Mouse (Mus musculus): ENCODE results near the gene Cfap36. TPM values are rescaled to one million over a fixed set of nuclear protein-coding genes. Genes with fewer than 3 reads are reported as not detected.

Cfap36 gene
- polyA plus RNA-seq, 1 experiment from 2014 or later: 111 TPM

- Histone ChIP-seq H3K4me1 (replicated peaks) (no peaks in the 10 kb centered on the region), H3K36me3 (peaks cover 22% of the 10 kb centered on the region), H3K27ac (no peak overlapping the region), H3K4me2 (replicated peaks) (no peak overlapping the region), H3K27me3 (no peaks in the 10 kb centered on the region), H3K4me3 (replicated peaks) (no peak overlapping the region), H3K9ac (replicated peaks) (no peak overlapping the region), H3K9me3 (no peaks in the 10 kb centered on the region)
- ATAC-seq: no peak
Measured at GRCm38 (mm10) chr11:29237364-29237763, 9.8 kb downstream of the Cfap36 start.

- no peaks in the 10 kb centered on the region for H3K27me3 ChIP-seq
- H3K36me3 ChIP-seq: peaks cover 39% of the 10 kb centered on the region
- WGBS: 92% methylated on average over 1 of the region's 1 CpGs
- H3K9me3 ChIP-seq: no peaks in the 10 kb centered on the region
- no peak for ATAC-seq
- H3K9ac ChIP-seq (replicated peaks): no peak overlapping the region
- no peaks in the 10 kb centered on the region for H3K4me1 ChIP-seq (replicated peaks)
- H3K4me3 ChIP-seq (replicated peaks): no peak overlapping the region
- H3K27ac ChIP-seq: no peak overlapping the region
- no peak overlapping the region for H3K4me2 ChIP-seq (replicated peaks)
Measured at GRCm38 (mm10) chr11:29233569-29233968, 13.6 kb downstream of the Cfap36 start.

GRCm38 (mm10) chr11:29228957-29229356, 18.3 kb downstream of the Cfap36 start:
- WGBS: 94% methylated on average over 2 of the region's 2 CpGs
- Histone ChIP-seq H3K27me3 (no peaks in the 10 kb centered on the region), H3K27ac (no peak overlapping the region), H3K36me3 (peaks cover 64% of the 10 kb centered on the region), H3K4me1 (replicated peaks) (no peaks in the 10 kb centered on the region), H3K4me2 (replicated peaks) (no peak overlapping the region), H3K4me3 (replicated peaks) (no peak overlapping the region), H3K9me3 (no peaks in the 10 kb centered on the region), H3K9ac (replicated peaks) (no peak overlapping the region)
- ATAC-seq: no peak

- no peak for ATAC-seq
- Histone ChIP-seq H3K9ac (replicated peaks) (no peak overlapping the region), H3K4me3 (replicated peaks) (no peak overlapping the region), H3K27ac (no peak overlapping the region), H3K27me3 (no peaks in the 10 kb centered on the region), H3K9me3 (no peaks in the 10 kb centered on the region), H3K4me2 (replicated peaks) (no peak overlapping the region), H3K36me3 (peaks cover 68% of the 10 kb centered on the region), H3K4me1 (replicated peaks) (no peaks in the 10 kb centered on the region)
- WGBS: 93% methylated on average over 2 of the region's 2 CpGs
Measured at GRCm38 (mm10) chr11:29224754-29225153, 22.5 kb downstream of the Cfap36 start.

DNA sequence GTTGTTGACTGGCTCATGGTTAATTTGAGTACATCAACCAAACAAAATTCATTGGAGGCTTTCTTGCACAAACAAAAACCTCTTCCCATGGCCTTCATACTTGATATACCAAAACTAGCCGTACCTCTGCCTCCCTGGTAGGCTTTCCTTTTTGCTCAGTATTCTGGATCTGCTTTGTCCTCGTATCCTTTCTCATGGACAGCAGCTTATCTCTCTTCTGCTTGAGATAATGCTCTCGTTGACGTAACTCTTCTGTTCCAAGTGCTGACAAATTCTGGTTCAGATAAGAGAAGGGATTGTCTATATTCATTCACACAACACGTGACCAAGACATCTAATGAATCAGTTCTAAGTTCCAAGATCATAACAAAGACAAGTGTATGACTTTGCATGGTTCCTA, 24.9 kb downstream of the Cfap36 start:
- no peak overlapping the region for H3K27ac ChIP-seq
- no peak overlapping the region for H3K4me3 ChIP-seq (replicated peaks)
- 91% methylated on average over 5 of the region's 5 CpGs for WGBS
- H3K27me3 ChIP-seq: no peaks in the 10 kb centered on the region
- H3K9ac ChIP-seq (replicated peaks): no peak overlapping the region
- no peaks in the 10 kb centered on the region for H3K9me3 ChIP-seq
- peaks cover 58% of the 10 kb centered on the region for H3K36me3 ChIP-seq
- H3K4me1 ChIP-seq (replicated peaks): no peaks in the 10 kb centered on the region
- ATAC-seq: no peak
- no peak overlapping the region for H3K4me2 ChIP-seq (replicated peaks)

DNA sequence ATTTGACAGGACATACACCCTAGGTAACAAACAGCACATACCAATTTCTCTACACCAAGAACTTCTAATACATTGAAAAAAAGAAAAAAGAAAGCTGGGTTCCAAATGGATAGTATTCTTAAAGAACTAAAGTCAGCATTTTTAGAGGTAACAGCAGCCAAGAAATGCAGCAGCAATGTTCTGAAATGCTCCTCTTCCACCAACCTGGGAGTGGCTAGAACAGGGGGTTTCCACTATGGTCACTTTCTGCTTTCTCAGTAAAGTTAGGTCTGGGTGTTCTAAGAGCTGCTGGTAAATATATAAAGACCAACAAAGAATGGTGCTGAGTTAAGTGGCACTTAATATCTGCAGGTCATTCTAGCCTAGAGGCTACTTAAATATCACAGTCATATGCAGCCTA, 28.2 kb downstream of the Cfap36 start:
- peaks cover 67% of the 10 kb centered on the region for H3K36me3 ChIP-seq
- ATAC-seq: no peak

GRCm38 (mm10) chr11:29216196-29216595, 31.0 kb downstream of the Cfap36 start:
- ATAC-seq: no peak
- Histone ChIP-seq H3K27me3 (no peaks in the 10 kb centered on the region), H3K27ac (no peak overlapping the region), H3K4me1 (replicated peaks) (no peaks in the 10 kb centered on the region), H3K4me2 (replicated peaks) (no peak overlapping the region), H3K36me3 (peaks cover 60% of the 10 kb centered on the region), H3K9me3 (no peaks in the 10 kb centered on the region), H3K9ac (replicated peaks) (no peak overlapping the region), H3K4me3 (replicated peaks) (no peak overlapping the region)
- WGBS: 99% methylated on average over 2 of the region's 2 CpGs

More for the DNA sequence above, 28.2 kb downstream of the Cfap36 start:
- Histone ChIP-seq H3K9me3 (no peaks in the 10 kb centered on the region), H3K27ac (no peak overlapping the region), H3K4me2 (replicated peaks) (no peak overlapping the region), H3K4me1 (replicated peaks) (no peaks in the 10 kb centered on the region), H3K4me3 (replicated peaks) (no peak overlapping the region), H3K9ac (replicated peaks) (no peak overlapping the region), H3K27me3 (no peaks in the 10 kb centered on the region)

- 93% methylated on average over 2 of the region's 2 CpGs for WGBS
- Histone ChIP-seq H3K9ac (replicated peaks) (no peak overlapping the region), H3K27ac (no peak overlapping the region), H3K27me3 (no peaks in the 10 kb centered on the region), H3K4me3 (replicated peaks) (no peak overlapping the region), H3K4me1 (replicated peaks) (no peaks in the 10 kb centered on the region), H3K36me3 (peaks cover 33% of the 10 kb centered on the region), H3K9me3 (no peaks in the 10 kb centered on the region), H3K4me2 (replicated peaks) (no peak overlapping the region)
- no peak for ATAC-seq
Measured at GRCm38 (mm10) chr11:29209774-29210173, 37.4 kb downstream of the Cfap36 start.

- no peak for ATAC-seq
- Histone ChIP-seq H3K9me3 (no peaks in the 10 kb centered on the region), H3K36me3 (peaks cover 42% of the 10 kb centered on the region), H3K27ac (no peak overlapping the region), H3K4me2 (replicated peaks) (no peak overlapping the region), H3K4me1 (replicated peaks) (no peaks in the 10 kb centered on the region), H3K27me3 (no peaks in the 10 kb centered on the region), H3K9ac (replicated peaks) (no peak overlapping the region), H3K4me3 (replicated peaks) (no peak overlapping the region)
- 90% methylated on average over 5 of the region's 5 CpGs for WGBS
Measured at GRCm38 (mm10) chr11:29203653-29204052, 43.6 kb downstream of the Cfap36 start.

- no peak overlapping the region for H3K4me2 ChIP-seq (replicated peaks)
- H3K36me3 ChIP-seq: peaks cover 41% of the 10 kb centered on the region
- H3K4me3 ChIP-seq (replicated peaks): no peak overlapping the region
- no peak for ATAC-seq
- no peak overlapping the region for H3K27ac ChIP-seq
- no peaks in the 10 kb centered on the region for H3K27me3 ChIP-seq
- no peaks in the 10 kb centered on the region for H3K9me3 ChIP-seq
- no peaks in the 10 kb centered on the region for H3K4me1 ChIP-seq (replicated peaks)
- 97% methylated on average over 2 of the region's 2 CpGs for WGBS
- H3K9ac ChIP-seq (replicated peaks): no peak overlapping the region
Measured at GRCm38 (mm10) chr11:29188981-29189380, 58.2 kb downstream of the Cfap36 start.

- no peak for ATAC-seq
- no peak overlapping the region for H3K27ac ChIP-seq
- H3K9me3 ChIP-seq: no peaks in the 10 kb centered on the region
- H3K4me3 ChIP-seq (replicated peaks): no peak overlapping the region
- H3K4me2 ChIP-seq (replicated peaks): no peak overlapping the region
- H3K9ac ChIP-seq (replicated peaks): no peak overlapping the region
- peaks cover 35% of the 10 kb centered on the region for H3K36me3 ChIP-seq
- no peaks in the 10 kb centered on the region for H3K4me1 ChIP-seq (replicated peaks)
- 98% methylated on average over 5 of the region's 5 CpGs for WGBS
- no peaks in the 10 kb centered on the region for H3K27me3 ChIP-seq
Measured at GRCm38 (mm10) chr11:29181751-29182150, 65.5 kb downstream of the Cfap36 start.

DNA sequence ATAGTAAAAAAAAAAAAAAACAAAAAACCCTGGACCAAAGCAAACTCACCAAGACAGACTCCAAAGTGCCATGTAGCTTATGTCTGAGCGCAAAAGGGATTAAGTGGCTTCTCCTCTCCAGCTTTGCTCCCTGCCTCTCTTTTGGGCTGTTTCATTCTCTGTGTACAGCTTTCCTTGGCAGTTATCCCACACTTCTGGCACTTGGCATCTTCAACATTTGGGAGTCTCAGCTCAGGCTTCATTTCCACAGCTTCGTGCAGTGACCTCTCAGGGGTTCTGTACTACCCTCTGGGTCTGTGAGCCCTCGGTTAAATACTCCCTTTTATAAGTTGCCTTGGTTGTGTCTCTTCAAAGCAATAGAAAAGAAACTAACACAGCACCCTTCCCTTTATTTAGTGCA, 66.6 kb downstream of the Cfap36 start:
- peaks cover 24% of the 10 kb centered on the region for H3K36me3 ChIP-seq
- no peak overlapping the region for H3K4me3 ChIP-seq (replicated peaks)
- no peaks in the 10 kb centered on the region for H3K4me1 ChIP-seq (replicated peaks)
- no peaks in the 10 kb centered on the region for H3K9me3 ChIP-seq
- H3K4me2 ChIP-seq (replicated peaks): no peak overlapping the region
- no peak for ATAC-seq
- H3K27me3 ChIP-seq: no peaks in the 10 kb centered on the region
- no peak overlapping the region for H3K27ac ChIP-seq
- 78% methylated on average over 3 of the region's 3 CpGs for WGBS
- H3K9ac ChIP-seq (replicated peaks): no peak overlapping the region

- peaks cover 3% of the 10 kb centered on the region for H3K4me1 ChIP-seq (replicated peaks)
- no peaks in the 10 kb centered on the region for H3K9me3 ChIP-seq
- no peak overlapping the region for H3K27ac ChIP-seq
- H3K4me2 ChIP-seq (replicated peaks): no peak overlapping the region
- H3K36me3 ChIP-seq: peaks cover 16% of the 10 kb centered on the region
- no peak for ATAC-seq
- 91% methylated on average over 1 of the region's 1 CpGs for WGBS
- H3K4me3 ChIP-seq (replicated peaks): no peak overlapping the region
- no peak overlapping the region for H3K9ac ChIP-seq (replicated peaks)
- H3K27me3 ChIP-seq: no peaks in the 10 kb centered on the region
Measured at GRCm38 (mm10) chr11:29179319-29179718, 67.9 kb downstream of the Cfap36 start.

Measured in midbrain, embryonic 13.5 days (tissue).